Mouse (Mus musculus) cerebellum, adult 8-10 months (tissue): ENCODE data around the gene Ccdc124.
"Not testable (repeated sequence)": the region's sequence is repeated elsewhere in the genome, so short reads cannot be mapped to it uniquely, and the experiment has no call there.

ENCODE experiments used
- DNase-seq: peaks from one replicate; pipeline ENCODE4 v3.0.0; 2022

Gene Ccdc124

DNA sequence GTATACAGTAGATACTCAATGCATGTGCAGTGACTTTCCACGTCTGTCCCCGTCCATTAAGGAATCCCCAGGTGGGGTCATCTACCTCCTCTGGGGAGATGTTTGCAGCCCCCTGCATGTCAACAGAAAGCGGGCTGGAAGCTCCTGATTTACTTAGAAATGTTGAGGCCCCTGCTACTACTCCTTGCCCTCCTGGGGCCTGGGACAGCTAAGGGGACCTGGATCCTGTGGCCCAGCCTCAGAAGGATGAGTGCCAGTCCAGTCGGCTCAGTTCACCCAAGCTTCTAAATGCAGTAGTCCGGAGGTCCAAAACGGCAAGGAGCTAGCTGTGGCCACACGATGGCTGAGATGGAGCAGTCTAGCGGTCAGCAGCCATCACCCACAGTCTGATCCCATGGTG is 29.8 kb downstream of the Ccdc124 start:
- no peak for DNase-seq

DNA sequence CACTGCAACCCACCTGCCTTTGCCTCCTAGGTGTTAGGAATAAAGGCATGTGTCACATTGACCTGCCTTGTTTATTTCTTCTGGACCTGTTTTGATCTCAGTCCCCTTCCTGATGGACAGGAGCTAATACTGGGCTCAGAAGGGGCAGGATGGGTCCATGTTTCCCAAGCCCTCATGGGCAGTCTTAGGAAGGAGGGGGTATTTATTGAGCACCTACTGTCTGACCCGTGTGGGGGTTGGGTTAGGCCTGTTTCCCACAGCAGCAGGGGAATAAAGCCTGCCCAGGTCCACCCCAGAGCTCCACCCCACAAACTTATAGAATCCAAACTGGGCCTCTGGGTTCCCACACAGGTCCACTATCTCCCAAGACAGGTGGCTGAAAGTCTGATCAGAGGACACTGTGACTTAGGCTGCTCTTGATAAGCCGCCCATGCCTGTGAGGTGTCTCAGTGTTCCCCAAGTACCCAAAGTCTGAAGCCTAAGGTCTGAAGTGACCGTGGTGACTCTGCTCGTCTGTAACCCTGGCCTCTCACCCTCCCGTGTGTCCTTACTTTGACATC is 30.4 kb downstream of the Ccdc124 start:
- no peak for DNase-seq

DNA sequence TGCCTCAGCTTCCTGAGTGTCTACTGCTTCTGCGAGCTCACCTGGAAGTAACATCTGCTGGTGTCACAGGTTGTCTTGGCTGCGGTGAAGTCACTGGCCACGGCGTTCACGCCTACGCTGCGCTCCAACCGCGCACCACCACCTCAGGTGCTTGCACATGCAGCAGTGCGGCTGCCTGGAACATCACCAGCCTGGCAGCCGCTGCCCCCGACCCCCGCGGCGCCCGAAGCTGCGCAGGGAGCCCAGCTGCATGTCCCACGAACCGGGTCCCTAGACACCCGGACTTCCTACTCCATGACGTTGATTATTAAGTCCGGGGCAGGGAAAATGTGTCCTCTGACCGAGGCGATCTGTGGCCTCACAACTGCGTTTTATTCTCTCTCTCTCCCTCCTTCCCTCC is 31.3 kb downstream of the Ccdc124 start:
- no peak for DNase-seq

DNA sequence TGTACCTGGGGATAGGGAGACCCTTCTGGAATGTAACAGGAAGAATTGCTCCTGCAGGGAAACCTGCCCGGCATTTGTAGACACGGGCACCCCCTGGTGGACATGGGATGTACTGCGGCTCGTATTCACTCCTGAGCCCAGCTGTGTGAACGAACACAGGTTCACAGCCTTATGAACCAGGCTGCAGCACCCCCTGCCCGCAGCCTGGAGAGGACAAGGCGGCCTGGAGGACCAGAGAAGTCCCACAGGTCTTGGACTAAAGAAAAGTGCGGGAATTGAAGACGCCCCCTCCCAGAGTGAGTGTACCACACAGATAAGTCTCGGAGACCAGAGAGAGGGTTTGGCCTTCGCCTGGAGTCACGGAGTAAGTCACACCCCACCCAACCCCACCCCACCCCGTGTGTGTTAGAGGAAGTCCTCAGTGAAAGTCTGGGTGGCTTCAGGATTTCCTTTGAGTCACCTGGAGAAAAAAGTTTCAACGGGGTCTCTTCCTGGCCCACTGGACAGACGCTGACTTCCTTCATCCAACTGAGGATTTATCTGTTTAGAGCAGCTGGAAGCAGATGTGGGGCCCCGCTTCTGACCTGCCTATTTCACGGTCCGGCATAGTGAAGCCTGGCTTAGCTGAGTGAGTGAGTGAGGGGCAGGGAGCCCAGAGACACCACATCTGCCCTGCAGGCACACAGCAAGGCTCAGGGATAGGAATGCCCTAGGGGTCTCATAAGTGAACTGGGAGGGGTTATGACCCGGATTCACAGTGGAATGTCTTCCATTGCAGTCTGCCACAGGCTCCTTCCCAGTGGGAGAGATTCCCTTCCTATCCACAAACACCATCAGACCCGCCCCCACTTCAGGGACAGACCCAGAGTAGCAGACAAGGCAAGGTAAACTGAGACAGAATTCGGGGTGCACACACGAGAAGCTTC is 32.3 kb downstream of the Ccdc124 start:
- DNase-seq: peak; percentile 91

DNA sequence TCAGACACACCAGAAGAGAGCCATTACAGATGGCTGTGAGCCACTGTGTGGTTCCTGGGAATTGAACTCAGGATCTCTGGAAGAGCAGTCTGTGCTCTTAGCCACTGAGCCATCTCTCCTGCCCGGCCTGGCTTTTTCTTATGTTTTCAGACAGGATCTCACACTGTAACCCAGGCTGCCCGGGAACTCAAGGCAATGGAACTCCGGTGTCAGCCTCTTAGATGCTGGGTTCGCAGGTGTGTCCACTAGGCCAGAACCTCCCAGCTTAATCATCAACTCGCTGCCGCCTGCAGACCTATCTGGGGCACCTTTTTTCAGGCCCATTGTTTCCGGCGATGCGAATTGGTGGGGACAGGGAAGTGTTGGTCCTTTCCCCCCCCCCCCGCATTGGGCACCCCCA is 33.1 kb downstream of the Ccdc124 start:
- no peak for DNase-seq

DNA sequence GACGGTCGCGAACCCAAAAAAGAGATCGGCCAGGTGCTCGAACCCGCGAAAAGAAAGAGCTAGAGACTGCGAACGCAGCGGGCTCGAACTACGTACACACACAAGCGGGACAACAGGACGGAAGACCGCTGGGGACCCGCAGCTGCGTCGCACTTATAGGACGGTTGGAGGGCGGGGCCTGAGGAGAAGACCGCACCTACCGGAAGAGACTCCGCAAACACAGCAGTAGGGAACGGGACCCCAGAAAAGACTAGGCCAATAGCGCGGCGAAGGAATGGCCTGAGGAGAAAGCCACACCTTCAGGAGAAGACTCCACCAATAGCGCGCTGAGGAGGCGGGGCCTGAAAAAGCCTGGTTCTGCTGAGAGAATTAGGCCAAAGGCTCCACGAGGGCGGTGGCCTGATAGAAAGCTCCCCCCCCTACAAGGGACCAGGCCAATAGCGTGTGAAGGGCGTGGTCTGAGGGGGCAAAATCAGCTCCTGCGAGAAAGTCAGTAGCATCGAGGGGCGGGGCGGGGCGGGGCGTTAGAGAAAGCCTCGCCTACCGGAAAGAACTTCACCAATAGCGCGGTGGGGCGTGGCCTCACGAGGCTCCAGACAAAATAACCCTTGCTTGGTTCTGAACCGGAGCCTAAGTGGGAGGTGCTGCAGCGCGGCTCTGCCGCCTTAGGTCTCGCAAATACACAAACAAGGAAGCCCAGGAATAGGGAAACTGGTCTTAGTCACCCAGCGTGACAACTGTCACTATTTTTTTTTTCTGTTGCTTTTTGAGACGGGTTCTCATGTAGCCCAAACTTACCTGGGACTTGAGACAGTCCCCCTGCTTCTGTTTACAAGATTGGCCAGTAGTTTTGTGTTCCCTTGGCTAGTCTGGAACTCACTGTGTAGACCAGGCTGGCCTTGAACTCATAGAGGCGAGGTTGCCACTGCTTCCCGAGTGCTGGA is 34.1 kb downstream of the Ccdc124 start, which contains the start of gene Arrdc2:
TSS of gene Arrdc2 (minus strand) at position 313 of the 944 bp plus-strand sequence.
- peak; percentile 96 for DNase-seq

DNA sequence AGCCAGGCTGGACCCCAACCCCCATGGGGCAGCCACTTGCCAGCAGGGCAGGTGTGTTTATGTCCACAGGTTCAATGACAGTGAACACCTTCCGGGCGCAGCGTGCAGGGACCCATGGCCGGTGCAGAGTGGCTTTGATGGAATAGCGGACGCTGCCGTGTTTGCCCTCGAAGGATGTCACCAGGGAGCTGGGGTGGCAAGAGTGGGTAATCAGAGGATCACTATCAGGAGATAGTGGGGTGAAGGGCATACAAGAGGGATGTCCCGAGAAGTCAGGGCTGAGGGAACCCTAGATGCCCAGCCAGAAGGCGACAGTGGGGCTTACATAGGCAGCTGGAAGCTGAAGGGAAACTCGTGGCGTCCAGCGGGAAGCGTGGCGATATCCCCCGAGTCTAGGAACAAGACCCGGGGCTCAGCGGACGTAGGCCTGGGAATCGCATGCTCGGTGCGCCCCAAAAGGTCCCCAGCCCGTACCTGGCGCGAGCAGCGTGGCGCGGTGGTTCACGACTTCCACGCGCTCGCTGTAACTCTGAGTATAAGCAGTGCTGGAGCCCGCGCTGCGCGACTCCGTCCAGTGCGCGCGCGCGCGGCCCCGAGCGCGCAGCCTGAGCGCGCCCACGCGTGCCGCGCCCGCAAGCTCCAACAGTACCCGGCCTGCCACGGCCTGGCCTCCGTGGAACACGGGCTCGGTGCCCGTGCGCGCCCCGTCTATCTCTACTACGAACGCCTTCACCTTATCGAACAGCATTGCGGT is 34.9 kb downstream of the Ccdc124 start:
- DNase-seq: no peak

DNA sequence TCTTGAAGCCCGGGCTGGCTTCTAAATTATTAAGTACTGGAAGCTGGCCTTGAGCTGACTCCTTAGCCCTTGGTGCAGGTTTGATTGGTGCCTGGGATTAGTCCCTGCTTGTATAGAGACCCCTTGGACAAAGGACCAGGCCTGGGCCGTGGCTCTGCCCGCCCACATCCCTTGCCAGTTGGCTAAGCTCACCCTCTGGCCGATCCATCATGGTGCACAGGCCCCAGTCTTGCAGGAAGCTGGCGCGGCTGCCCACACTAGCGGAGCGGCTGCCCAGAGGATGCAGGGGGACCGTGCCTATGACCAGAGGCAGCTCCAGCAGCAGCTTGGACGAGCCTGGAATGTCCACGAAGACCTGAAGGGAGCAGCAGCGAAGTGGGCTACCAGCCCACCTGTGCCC is 37.1 kb downstream of the Ccdc124 start:
- DNase-seq: no peak

DNA sequence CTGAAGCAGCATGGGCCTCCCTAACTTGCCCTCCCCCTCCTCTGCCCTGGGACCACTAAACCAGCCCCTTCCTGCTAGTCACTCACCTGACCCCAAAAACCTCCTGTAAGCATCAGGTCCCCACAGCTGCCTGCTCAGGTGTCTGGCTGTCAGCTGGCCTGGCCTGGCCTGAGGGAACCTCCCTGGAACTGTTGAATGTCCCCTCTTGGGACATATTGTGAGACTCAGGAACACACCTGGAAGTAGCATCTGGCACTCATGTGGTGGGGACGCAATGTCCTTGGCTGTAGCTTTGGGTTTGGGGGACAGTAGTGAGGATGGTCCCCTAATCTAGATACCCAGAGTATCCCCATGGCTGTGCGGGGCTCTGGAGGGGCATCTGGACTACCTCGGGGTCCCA is 39.7 kb downstream of the Ccdc124 start:
- no peak for DNase-seq

DNA sequence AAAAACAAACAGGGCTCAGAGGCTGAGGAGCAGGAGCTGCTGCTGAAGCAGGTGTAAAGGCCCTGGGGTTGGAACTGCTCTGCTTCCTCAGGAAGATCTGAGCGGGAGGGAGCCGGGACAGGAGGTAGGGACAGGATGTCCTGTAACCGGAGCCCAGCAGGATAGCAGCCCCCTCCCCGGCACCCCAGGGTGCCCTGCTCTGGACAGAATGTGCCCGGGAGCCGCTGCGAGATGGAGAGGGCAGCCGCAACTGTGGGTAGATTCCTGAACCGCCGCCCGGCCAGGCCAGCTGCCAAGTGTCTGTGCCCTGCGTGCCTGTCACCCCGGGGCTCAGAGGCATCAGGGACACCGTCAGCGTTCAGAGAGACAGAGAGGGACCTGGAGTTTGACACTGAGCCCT is 40.2 kb downstream of the Ccdc124 start:
- DNase-seq: no peak

DNA sequence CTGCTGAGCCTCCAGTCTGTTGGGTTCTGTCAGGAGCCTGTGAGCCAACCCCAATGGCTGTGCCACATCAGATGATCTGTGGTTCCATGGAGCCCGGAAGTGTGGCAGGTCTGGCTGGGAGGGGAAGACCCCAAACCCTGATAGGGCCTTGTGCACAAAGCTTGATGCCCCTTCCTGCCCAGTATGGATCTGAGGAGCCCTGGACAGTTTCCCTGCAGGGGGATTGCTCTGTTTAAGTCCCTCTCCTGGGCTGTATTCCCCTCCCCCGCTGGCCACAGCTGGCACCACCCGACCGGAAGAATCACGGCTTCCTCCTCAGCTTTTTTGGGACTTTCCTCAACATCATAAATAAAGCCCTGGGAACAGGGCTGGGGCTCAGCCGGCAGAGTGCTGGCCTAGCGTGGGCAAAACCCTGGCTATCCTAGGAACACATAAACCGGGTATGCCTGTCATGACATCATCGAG is 40.7 kb downstream of the Ccdc124 start:
- DNase-seq: no peak

DNA sequence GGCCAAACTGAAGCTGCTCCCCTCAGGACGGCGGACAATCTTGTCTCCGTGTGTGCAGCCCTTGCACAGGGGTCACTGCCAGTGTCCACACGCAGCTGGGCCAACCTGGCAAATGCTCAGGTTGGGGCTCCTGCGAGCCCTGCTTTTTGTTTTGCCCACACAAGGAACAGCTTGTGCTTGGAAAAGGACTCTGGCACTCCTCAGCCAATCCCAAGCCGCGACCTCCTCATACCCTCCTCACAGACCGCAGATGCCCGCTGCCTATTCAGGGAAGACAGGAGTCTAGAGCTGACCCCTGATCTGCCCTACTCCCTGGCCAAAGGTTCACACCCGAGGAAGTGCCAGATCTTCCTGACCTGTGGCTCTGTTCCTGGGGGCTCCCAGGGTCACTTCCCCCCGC is 41.4 kb downstream of the Ccdc124 start:
- no peak for DNase-seq

DNA sequence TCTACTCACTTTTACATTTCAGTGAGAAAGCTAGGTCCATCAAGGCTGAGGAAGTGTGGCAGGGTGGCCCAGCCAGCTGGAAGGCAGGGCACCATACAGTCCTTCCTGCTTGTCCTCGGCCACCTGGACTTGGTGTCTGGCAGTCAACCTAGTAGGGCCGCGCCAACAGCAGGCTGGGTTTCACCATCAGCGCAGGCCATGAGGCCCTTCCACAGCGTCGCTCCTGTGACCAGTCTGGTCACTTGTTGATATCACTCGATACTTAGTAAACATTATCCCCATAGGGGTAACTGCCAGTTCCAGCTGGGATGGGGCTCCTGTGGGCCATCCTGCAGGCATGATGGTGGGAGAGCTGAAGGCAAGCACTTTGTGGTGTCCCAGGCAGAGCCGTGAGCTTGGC is 42.2 kb downstream of the Ccdc124 start:
- no peak for DNase-seq

DNA sequence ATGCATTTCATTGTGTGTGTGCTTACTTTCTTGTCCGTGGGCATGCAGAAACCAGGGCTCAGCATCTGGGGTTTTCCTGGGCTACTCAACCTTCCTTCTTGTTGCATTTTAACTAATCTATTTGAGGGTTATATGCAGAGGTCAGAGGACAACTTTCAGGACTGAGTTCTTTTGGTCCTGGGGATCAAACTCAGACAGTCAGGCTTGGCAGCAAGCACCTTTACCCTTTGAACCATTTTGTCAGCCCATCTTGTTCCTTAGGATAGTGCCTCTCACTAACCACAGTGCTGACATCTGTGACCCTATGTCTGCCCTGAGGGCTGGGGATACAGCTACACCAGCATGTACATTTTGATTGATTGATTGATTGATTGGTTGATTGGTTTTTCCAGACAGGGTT is 45.9 kb downstream of the Ccdc124 start:
- DNase-seq: no peak

DNA sequence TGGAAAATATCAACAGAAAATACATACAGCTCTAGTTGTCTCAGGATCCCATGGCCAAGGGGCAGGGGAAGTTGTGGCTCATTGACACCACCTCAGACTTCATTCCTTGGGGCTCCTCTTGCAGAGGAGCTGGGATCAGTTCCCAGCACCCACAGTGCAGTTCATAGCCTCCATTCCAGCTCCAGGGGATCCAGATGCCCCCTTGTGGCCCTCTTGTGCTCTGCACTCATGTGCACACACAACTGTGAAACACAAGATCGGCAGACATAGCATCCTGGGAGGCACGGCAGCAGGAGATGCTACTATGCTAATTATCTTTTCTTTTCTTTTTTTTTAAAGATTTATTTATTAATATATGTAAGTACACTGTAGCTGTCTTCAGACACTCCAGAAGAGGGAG is 46.7 kb downstream of the Ccdc124 start:
- no peak for DNase-seq

DNA sequence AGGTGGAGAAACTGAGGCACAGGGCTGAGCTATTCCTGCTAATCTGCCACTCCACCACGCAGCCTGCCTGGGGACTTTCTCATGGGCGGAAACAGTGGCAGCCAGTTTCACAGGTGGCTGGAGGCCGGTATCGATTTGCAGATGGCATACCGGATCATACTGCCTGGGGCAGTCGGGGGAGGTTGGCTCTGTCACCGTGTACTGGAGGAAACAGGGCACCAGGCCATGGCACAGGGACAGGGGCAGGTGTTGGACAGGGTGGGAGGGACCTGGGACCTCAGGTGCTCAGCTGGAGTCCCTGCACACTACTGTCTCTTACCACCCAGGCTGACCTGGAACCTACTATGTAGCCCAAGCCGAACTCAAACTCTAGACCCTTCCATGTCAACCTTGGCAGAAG is 47.9 kb downstream of the Ccdc124 start:
- DNase-seq: no peak

DNA sequence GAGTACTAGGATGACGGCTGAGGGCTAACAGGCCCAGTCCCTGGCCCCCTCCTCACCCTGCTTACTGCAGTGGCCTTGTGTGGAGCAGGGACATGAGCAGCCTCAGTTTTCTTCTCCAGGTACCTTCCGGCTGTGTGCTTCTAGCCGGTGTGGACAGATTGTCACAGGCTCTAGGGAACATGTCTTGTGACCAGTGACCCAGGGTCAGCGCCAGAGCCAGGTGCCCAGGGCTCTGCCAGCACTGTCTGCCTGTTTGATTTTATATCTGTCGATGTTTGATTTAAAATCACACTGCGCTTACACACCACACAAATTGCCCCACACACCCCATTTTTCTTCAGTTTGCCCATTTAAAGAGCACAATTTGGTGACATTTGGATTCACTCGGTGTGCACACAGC is 49.9 kb downstream of the Ccdc124 start:
- DNase-seq: no peak

DNA sequence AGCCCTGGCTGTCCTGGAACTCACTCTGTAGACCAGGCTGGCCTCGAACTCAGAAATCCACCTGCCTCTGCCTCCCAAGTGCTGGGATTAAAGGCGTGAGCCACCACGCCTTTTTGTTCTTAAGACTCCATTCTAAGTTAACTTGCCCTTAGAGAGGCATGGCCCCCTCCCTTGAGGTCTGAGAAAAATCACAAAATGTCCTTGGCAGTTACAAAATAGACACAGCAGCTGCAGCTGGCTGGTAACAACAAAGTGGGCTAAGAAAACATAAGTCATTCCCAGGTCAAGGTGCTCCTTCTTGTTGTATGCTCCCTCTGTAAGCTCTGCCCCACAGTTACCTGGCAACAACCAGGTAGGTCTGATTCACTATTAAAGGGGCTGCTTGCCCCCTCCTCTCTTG is 51.1 kb downstream of the Ccdc124 start:
- not testable (repeated sequence) for DNase-seq

DNA sequence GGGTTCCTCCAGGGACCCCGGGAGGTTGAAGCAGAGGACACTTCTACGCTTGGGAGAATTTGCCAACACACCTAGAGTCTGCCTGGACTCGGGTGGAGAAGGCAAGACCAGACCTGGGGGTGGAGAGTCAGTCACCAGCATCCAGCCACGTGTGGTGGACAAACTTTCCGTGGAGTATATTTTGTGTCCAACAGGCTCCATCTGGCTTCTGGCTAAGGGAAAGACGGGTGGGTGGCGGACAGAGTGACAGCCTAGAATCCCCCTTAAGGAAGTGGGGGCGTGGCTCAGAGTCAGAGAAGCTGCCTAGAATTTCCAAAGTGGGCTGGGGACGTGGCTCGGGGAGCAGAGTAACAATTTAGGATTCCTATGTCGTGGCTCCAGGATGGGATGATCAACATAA is 51.7 kb downstream of the Ccdc124 start:
- no peak for DNase-seq

DNA sequence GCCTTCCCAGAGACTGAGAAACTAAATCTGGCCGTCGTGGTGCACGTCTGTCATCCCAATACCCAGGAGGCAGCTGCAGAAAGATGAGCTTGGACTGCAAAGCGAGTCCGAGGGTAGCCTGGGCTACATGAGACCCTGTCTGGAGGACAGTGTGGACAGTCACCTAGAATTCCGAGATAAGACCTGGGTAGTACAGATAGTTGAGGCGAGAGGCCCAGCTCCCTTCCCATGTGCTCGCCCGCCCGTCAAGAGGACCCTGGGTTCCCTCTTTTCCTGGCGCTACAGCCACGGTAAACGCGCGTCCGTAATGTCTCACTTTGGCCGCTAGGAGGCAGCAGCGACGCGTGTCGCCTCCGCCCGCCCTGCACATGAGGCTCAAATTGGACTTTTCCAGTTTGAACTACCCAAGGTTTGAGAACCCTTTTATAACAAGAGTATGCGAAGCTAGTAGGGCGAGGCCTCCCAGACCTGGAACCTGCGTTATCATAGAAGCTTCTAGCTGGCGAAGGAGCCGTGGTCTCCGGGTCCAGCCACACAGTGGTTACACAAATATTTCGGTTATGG is 52.3 kb downstream of the Ccdc124 start:
- peak; percentile 55 for DNase-seq

DNA sequence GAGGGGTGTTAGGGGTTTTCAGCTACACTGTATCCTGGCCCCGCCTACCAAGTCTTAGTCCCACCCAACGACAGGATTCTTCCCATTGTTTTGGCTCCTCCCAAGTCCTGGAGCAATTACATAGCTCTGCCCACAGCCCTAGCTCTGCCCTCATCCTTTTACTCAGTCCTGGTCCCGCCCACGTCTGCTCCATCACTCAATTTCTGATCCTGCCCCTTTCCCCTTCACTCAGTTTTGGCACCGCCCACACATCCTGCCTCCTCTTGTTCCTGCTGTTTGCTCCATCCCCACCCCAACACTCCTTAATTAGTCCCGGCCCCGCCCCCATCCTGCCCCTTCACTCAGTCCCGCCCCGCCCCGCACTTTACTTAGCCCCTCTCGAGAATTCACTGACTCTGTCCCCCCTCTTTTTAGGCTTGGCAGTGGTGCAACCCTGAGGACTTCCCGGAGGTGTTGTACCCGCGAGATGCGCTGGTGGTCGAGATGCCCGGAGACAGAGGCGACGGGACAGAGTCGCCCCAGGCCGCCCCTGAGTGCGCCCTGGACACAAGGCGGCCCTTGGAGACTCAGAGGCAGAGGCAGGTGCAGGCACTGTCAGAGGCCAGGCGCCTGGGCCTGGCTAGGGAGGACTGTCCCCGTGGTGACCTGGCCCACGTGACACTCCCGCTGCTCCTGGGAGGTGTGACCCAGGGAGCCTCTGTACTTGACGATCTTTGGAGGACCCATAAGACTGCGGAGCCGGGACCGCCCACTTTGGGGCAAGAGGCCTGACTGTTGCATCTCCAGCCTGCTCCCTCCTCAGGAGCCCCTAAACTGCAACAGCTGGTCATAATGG is 53.4 kb downstream of the Ccdc124 start:
- no peak for DNase-seq
